Mouse (Mus musculus) bone marrow macrophage, adult 2 months (primary cell): ENCODE data around the gene Kalrn.

Experiments
- CTCF ChIP-seq: IDR thresholded peaks from 2 replicates; pipeline ENCODE4 v1.5.1; 2012; ENCODE audit warnings: low read depth, mild to moderate bottlenecking, low read length, moderate library complexity
- POLR2A ChIP-seq: IDR thresholded peaks from 2 replicates; pipeline ENCODE4 v1.6.1; 2012; ENCODE audit warnings: mild to moderate bottlenecking, low read depth, low read length, borderline replicate concordance

DNA sequence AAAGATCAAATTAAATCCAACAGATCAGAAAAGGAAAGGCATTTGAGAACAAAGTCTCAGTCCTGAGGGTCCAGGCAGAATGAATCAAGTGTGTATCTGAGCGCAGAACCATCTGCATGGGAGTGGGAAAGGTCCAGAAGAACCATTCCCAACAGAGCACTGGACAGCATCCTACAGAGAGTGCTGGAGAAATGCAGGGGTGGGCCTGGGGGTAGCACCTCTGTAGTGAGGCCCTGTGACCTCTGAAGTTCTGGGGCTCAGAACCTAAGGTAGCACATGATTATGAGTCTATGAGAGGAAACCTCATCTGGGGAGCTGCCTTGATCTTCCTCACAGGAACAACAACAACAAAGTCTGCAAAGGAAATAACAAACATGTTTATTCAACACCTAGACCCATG lies 20.6 kb downstream of the Kalrn start:
- TF ChIP-seq CTCF (no peak), POLR2A (no peak)
